ENCODE assay signal across 8 mouse cellular contexts in genomic region chr3:84038981-84039645, GRCm38 (mm10). TPM values are rescaled to one million over a fixed set of nuclear protein-coding genes. Genes with fewer than 3 reads are reported as not detected.
A peak's percentile ranks its signal among the peaks of the same experiment; 100 is the strongest.
DNase-seq lines count a peak whose midpoint lies in the region; ATAC-seq and TF ChIP-seq lines count a peak whose summit lies in the region.

No protein-coding gene starts in this region.

- no peaks in the 10 kb centered on the region for H3K36me3 ChIP-seq in heart, embryonic 15.5 days
- H3K36me3 ChIP-seq in kidney, postnatal 0 days (ENCODE audit: insufficient read depth, low read length) = no peaks in the 10 kb centered on the region
- no peaks in the 10 kb centered on the region; the same call in 1 of the 2 replicates for H3K36me3 ChIP-seq in neural tube, embryonic 12.5 days

- TF ChIP-seq CTCF in bone marrow, adult 2 months (IDR thresholded peaks at IDR 0.05; ENCODE audit: control insufficient read depth, insufficient read depth, low read length) = no peak
- TF ChIP-seq CTCF in kidney, postnatal 0 days (IDR thresholded peaks at IDR 0.05; ENCODE audit: low read depth) = no peak
- TF ChIP-seq CTCF in lung, adult 2 months (IDR thresholded peaks at IDR 0.05; ENCODE audit: insufficient read depth, low read length) = no peak

- TF ChIP-seq POLR2A in bone marrow, adult 2 months (IDR thresholded peaks at IDR 0.05; ENCODE audit: borderline replicate concordance, control insufficient read depth, low read depth, low read length) = peak; percentile 54; the same call in 1 of the 2 replicates
- TF ChIP-seq POLR2A in lung, adult 2 months (IDR thresholded peaks at IDR 0.05; ENCODE audit: borderline replicate concordance, extremely low read depth, low read depth, low read length) = peak; percentile 35; the same call in 1 of the 2 replicates

- H3K4me3 ChIP-seq in bone marrow, adult 2 months (replicated peaks; ENCODE audit: control insufficient read depth, low read depth, low read length) = peak overlapping the region; percentile 75
- H3K4me3 ChIP-seq in heart, embryonic 15.5 days = peak overlapping the region; percentile 92
- peak overlapping the region; percentile 93 for H3K4me3 ChIP-seq in kidney, postnatal 0 days (replicated peaks; ENCODE audit: low read depth, low read length)
- H3K4me3 ChIP-seq in lung, adult 2 months (replicated peaks; ENCODE audit: extremely low read depth, low read depth, low read length) = peak overlapping the region; percentile 83
- H3K4me3 ChIP-seq in neural tube, embryonic 12.5 days = peak overlapping the region; percentile 92

- DNase-seq in ES-CJ7 (ENCODE audit: low read depth, low spot score) = peak; percentile 49
- peak; percentile 59 for DNase-seq in kidney, postnatal 0 days (ENCODE audit: low spot score)
- peak; percentile 69 for DNase-seq in lung, adult 2 months
- DNase-seq in testis, postnatal 10 days (ENCODE audit: low spot score) = peak; percentile 61

- H3K4me2 ChIP-seq in heart, embryonic 15.5 days = peak overlapping the region; percentile 94
- H3K4me2 ChIP-seq in kidney, postnatal 0 days (ENCODE audit: low read length) = peak overlapping the region; percentile 96
- peak overlapping the region; percentile 89 for H3K4me2 ChIP-seq in neural tube, embryonic 12.5 days (replicated peaks)

- no peaks in the 10 kb centered on the region for H3K9me3 ChIP-seq in heart, embryonic 15.5 days (replicated peaks)
- no peaks in the 10 kb centered on the region for H3K9me3 ChIP-seq in kidney, postnatal 0 days (replicated peaks; ENCODE audit: low read length)
- no peaks in the 10 kb centered on the region for H3K9me3 ChIP-seq in neural tube, embryonic 12.5 days

- H3K9ac ChIP-seq in heart, embryonic 15.5 days = peak overlapping the region; percentile 95
- peak overlapping the region; percentile 87 for H3K9ac ChIP-seq in kidney, postnatal 0 days (ENCODE audit: low read depth, low read length)
- H3K9ac ChIP-seq in neural tube, embryonic 12.5 days = peak overlapping the region; percentile 97

- peak overlapping the region; percentile 100 for H3K27ac ChIP-seq in bone marrow, adult 2 months (ENCODE audit: control insufficient read depth, insufficient read depth, low read depth, low read length, poor library complexity)
- H3K27ac ChIP-seq in heart, embryonic 15.5 days = peak overlapping the region; percentile 94
- peak overlapping the region; percentile 90 for H3K27ac ChIP-seq in kidney, postnatal 0 days
- peak overlapping the region; percentile 86 for H3K27ac ChIP-seq in neural tube, embryonic 12.5 days

- under 1% methylated on average over 42 of the region's 42 CpGs for WGBS in bone marrow, adult 2 months
- under 1% methylated on average over 42 of the region's 42 CpGs for WGBS in heart, embryonic 15.5 days
- WGBS in kidney, postnatal 0 days = under 1% methylated on average over 42 of the region's 42 CpGs
- under 1% methylated on average over 42 of the region's 42 CpGs for WGBS in lung, adult 2 months
- WGBS in neural tube, embryonic 12.5 days = under 1% methylated on average over 42 of the region's 42 CpGs

- ATAC-seq in erythroblast, adult 5-6 weeks (replicated peaks; ENCODE audit: low FRiP score, poor library complexity, severe bottlenecking) = peak; percentile 22
- ATAC-seq in heart, embryonic 15.5 days (replicated peaks; ENCODE audit: insufficient number of reproducible peaks, insufficient read depth, low FRiP score, low read depth) = peak; percentile 6; the same call in 1 of the 2 replicates
- peak; percentile 58; the same call in 1 of the 2 replicates for ATAC-seq in kidney, postnatal 0 days (replicated peaks; ENCODE audit: low FRiP score, low read depth)
- peak; percentile 35 for ATAC-seq in neural tube, embryonic 12.5 days (ENCODE audit: low FRiP score, low read depth)

- H3K27me3 ChIP-seq in heart, embryonic 15.5 days = no peaks in the 10 kb centered on the region
- H3K27me3 ChIP-seq in kidney, postnatal 0 days (ENCODE audit: insufficient read depth, low read length) = no peaks in the 10 kb centered on the region
- no peaks in the 10 kb centered on the region for H3K27me3 ChIP-seq in neural tube, embryonic 12.5 days (replicated peaks)

- peaks cover 3% of the 10 kb centered on the region; the same call in 1 of the 2 replicates for H3K4me1 ChIP-seq in bone marrow, adult 2 months (ENCODE audit: control insufficient read depth, insufficient read depth, low read length)
- peaks cover 18% of the 10 kb centered on the region for H3K4me1 ChIP-seq in heart, embryonic 15.5 days (replicated peaks)
- peaks cover 8% of the 10 kb centered on the region for H3K4me1 ChIP-seq in kidney, postnatal 0 days (replicated peaks; ENCODE audit: insufficient read depth, low read length)
- 0 out of 2 replicates have a peak, but pooled peaks cover 2% of the 10 kb centered on the region for H3K4me1 ChIP-seq in lung, adult 2 months (ENCODE audit: control insufficient read depth, insufficient read depth, low read length)
- H3K4me1 ChIP-seq in neural tube, embryonic 12.5 days = peaks cover 23% of the 10 kb centered on the region

RNA-seq across cellular contexts. Expression of gene Tmem131l, which starts 0.9 kb away (rescaled TPM):
- polyA plus RNA-seq in bone marrow, adult 2 months (2011; ENCODE audit: insufficient read depth, insufficient read length, low replicate concordance, missing spikeins) = 332 and 484 TPM in 2 replicates
- 753 and 807 TPM in 2 replicates for total RNA-seq in erythroblast, adult 5-6 weeks (2015; ENCODE audit: low replicate concordance)
- 938 and 1,004 TPM in 2 replicates for total RNA-seq in erythroblast, adult 5-6 weeks (2017; ENCODE audit: low replicate concordance)
- polyA plus RNA-seq in heart, embryonic 15.5 days (2015; fragmentation: Nextera tagmentation; extraction: Ambion mirVana) = 23.5 and 43.2 TPM in 2 replicates
- 21.6 and 22.4 TPM in 2 replicates for polyA plus RNA-seq in kidney, postnatal 0 days (2015; fragmentation: Nextera tagmentation; extraction: Ambion mirVana)
- polyA plus RNA-seq in lung, adult 2 months (2012; rRNA removed) = 21.3 and 24.5 TPM in 2 replicates
- 84.7 and 90.8 TPM in 2 replicates for polyA plus RNA-seq in neural tube, embryonic 12.5 days (2016; fragmentation: Nextera tagmentation; extraction: Ambion mirVana)

Comparison
In these comparisons a context has a peak if more than half of its experiments do, and no peak if none do; other contexts are left out.
1. Peak in every context shown above with its lines: DNase-seq, ATAC-seq, H3K4me3 ChIP-seq and H3K27ac ChIP-seq.
2. ATAC-seq: peak in every context shown above with its lines; median percentile 58 in kidney, postnatal 0 days; 35 in neural tube, embryonic 12.5 days; 22 in erythroblast, adult 5-6 weeks; 6 in heart, embryonic 15.5 days.